Mouse (Mus musculus): ENCODE results near the gene Zfp583.

DNA sequence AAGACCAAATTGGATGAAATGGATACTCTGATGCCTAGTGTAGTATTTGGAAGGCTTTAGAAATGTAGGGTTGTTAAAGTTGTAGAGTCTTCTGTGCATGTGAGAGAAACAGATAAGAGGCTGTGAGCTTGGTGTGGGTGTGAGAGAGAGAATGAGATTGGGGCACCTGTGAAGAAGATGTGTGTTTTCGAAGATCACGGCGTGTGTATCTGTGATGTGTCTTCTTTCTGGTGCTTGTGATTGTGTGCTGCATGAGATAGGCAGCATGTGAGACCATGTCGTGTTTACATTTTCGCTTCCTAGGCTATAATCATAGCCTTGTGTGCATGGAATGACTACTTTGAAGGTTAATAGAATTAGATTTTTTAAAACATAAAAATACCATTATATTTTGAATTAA lies 36.1 kb upstream of the Zfp583 start:
- TF ChIP-seq CTCF (IDR thresholded peaks at IDR 0.05; ENCODE audit: borderline replicate concordance, extremely low read depth, insufficient read depth, insufficient read length) (no peak), POLR2A (IDR thresholded peaks at IDR 0.05; ENCODE audit: borderline replicate concordance, extremely low read depth, insufficient read depth, insufficient read length, poor library complexity, severe bottlenecking) (no peak)
